Mouse (Mus musculus) liver, adult 10 weeks (tissue): ENCODE data around the gene Ankrd24. TPM values are rescaled to one million over a fixed set of nuclear protein-coding genes. Genes with fewer than 3 reads are reported as not detected.

Experiments
- polyA plus RNA-seq: library from polyadenylated mRNA; stranded (reverse); fragments of 350-450 nt; fragmentation: Illumina TruSeq; extraction: RNeasy Lipid Tissue Mini Kit (QIAGEN cat#74804); gene quantifications from one replicate; pipeline ENCODE4 v1.2.3, GENCODE M21; 2014; ENCODE audit warnings: low read depth, low replicate concordance

Ankrd24 gene
- 1.6 TPM for polyA plus RNA-seq

DNA sequence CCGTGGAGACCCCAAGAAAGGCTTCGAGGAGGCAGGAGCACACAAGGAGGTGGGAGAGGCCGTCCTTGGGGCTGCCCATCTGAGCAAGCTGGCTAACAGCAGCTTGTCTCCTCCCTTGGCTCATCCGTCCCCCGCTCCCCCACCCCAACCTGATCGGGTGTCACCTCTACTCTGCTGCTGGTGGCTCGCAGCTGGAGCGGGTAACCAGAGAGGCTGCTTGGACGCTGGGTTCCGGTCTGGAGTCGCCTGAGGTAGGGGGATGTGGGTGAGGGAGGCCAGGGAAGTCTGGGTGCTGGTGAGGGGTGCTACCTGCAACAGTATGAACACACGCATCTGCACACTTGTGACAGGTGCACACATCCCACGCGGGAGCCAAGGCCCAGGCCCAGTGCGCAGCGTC lies at the start of gene Ankrd24:
Ankrd24 (plus strand) TSS at position 151 of the 400 bp plus-strand sequence.

DNA sequence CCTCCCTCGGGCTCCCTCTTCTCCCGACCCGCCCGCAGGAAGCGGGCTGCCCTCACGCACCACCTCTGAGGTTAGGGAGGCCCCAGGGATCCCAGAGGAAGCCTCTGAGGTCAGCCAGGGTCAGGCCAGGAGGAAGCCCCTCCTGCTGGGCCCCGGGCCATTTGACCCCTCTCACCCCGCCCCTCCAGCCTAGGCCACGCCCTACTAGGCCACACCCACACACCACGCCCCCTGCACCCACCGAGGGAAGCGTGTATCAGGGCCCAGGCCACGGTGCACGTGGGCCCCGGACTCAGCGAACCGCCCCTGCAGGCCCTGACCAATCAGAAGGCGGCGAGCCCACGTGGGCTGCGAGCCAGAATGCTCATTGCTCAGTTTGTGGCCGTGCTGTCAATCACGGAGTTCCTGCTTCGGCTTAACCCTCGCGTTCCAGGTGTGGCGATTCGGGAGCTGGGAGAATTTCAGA lies 27.6 kb upstream of the Ankrd24 start, which contains the start of gene Tle6:
Tle6 (minus strand) TSS at position 336 of the 466 bp plus-strand sequence.

DNA sequence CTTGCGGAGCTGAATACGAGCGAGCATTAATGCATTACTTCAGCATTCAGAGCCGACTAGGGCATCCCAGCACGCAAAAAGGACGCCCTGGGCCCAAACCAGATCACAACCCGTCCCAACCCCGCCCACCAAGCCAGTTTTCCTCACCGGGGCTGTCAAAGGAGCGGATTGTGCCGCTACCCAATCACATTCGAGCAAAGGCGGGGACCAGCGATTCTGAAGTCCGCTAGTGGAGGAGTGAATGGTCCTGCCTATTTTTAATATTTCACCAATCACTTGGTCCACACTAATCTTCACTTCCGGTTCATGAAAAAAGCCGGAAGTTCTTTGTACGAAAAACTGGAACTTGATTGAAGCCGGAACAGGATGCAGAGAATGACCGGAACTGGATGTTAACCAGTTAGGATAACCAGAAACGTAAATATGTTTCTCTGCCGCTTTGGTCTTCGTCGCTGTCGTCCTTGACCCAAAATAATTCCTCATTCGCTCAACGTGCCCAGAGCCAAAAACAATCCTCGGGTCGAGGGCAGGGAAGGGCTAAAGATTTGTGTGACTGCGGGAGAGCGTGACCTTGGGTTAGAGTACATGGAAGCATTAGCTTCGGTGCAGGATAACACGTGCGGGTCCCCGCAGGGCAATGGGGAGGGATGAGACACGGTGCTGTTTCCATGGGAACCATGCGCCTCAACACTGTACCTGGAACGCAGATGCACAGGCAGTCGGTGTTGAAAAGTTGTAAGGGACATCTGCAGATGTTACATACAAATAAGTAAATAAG lies 22.2 kb upstream of the Ankrd24 start, which contains the start of gene BC025920:
BC025920 (plus strand) TSS at position 297 of the 778 bp plus-strand sequence.

DNA sequence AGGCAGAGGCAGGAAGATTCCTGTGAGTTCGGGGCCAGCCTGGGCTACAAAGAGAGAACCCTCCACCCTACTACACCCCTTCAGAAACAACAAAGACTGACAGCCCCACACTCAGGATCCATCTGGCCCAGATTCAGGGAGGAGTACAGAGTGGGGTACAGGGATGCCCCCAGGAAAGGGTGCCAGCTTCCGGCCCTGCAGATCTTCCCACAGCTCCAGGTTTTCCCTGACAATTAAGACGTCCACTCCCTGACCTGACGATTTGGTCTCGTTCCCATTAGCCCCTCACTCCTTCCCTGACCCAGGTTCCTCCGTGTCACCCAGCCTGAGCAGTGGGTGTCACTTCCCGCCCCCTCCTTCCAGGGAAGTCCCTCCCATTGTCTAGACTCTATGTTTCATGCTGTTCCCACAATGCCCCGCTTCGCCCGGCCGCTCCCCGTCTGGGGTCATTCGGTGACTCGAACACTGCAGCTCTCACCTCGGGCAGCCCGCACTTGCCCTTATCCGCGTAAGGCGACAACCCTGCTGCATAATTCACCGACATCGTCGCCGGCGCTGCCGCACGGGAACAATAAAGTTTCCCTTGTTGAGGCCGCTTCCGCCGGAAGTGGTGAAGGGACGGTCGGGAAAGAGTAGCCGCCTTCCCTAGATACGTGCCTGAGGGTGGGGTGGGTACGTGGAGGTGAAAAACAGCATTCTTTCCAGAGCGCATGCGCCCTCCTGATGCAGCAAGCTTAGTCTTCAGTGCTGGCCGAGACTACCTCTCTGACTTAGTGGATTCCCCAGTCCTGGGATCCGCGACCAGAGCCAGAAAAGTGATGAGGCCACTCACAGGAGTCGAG lies 1.1 kb upstream of the Ankrd24 start, which contains the start of gene Sirt6:
Sirt6 (minus strand) TSS at position 804 of the 842 bp plus-strand sequence.

DNA sequence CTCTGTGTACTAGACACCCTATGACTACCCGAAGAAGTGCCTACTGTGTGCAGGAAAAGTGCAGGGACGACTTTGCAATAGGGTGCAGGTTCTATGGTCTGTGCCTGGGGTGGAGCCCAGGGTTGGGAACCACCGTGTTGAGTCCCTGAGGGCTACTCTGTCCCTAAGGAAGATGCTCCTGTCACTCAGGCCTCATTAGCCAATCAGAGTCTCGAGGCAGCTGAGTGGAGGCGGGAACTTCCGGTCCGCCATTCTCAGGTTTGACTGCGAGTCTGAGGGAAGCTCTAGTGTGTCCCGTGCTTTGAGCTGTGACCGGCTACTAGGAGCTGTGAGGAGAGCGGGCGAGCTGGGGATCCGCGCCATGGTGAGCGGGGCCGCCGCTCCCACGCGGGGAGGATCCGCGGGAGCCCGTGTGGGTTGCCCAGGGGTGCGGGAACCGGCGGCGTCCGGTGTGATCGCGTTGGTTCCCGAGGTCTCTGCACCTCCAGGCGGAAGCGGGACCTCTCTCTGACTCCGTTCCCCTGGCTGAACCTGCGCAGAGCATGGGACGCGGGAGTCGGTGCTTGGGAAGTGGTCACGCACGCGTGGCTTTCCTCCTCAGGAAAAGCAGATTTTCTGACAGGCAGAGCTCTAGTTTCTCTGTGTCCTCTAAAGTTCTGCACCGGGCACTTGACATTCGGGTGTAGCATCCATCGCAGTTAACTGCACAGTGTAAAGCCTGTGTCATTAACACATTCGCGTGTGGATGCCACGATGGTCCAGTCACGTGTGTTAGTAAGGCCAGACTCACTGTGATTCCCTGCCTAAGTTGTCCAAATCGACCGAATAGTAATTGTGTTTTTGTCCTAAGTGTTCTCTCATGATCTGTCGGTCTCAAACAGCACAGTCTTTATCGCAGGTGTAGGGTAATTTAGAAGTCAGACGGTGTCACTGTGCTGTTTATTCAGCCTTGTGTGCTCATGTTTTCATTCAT lies 20.7 kb downstream of the Ankrd24 start, which contains the start of gene Gm10778:
Gm10778 (plus strand) TSS at position 257 of the 973 bp plus-strand sequence.

Other genes starting within 250 kb of the Ankrd24 start
- gene Dohh, start 244.1 kb upstream of the Ankrd24 start, polyA plus RNA-seq = not detected
- not detected for gene Gm48551, start 244.1 kb upstream of the Ankrd24 start, polyA plus RNA-seq
- not detected for gene Gm48552, start 239.5 kb upstream of the Ankrd24 start, polyA plus RNA-seq
- not detected for gene Smim24, start 235.5 kb upstream of the Ankrd24 start, polyA plus RNA-seq
- gene Nfic, start 172.9 kb upstream of the Ankrd24 start, polyA plus RNA-seq = 14.6 TPM
- not detected for gene Celf5, start 145.8 kb upstream of the Ankrd24 start, polyA plus RNA-seq
- 1.6 TPM for gene Ncln, start 132.1 kb upstream of the Ankrd24 start, polyA plus RNA-seq
- not detected for gene S1pr4, start 128.4 kb upstream of the Ankrd24 start, polyA plus RNA-seq
- not detected for gene Gna15, start 104.3 kb upstream of the Ankrd24 start, polyA plus RNA-seq
- 4.4 TPM for gene Gna11, start 83.3 kb upstream of the Ankrd24 start, polyA plus RNA-seq
- gene Aes, start 69.1 kb upstream of the Ankrd24 start, polyA plus RNA-seq = 37.6 TPM
- gene Tle2, start 54.0 kb upstream of the Ankrd24 start, polyA plus RNA-seq = 4.2 TPM
- gene Tle6, start 27.5 kb upstream of the Ankrd24 start, polyA plus RNA-seq = 0.74 TPM
- 0.53 TPM for gene BC025920, start 22.3 kb upstream of the Ankrd24 start, polyA plus RNA-seq
- gene Sirt6, start 743 bp upstream of the Ankrd24 start, polyA plus RNA-seq = 0.21 TPM
- 5.2 TPM for gene Gm10778, start 20.5 kb downstream of the Ankrd24 start, polyA plus RNA-seq
- gene Zfp433, start 76.3 kb downstream of the Ankrd24 start, polyA plus RNA-seq = 8.0 TPM
- gene Gm3055, start 142.6 kb downstream of the Ankrd24 start, polyA plus RNA-seq = 4.1 TPM
- 2.0 TPM for gene Gm4767, start 183.6 kb downstream of the Ankrd24 start, polyA plus RNA-seq
- 8.8 TPM for gene Gm32687, start 235.4 kb downstream of the Ankrd24 start, polyA plus RNA-seq